Mouse (Mus musculus) cerebellum, postnatal 14 days (tissue): ENCODE results near the gene Hoxa7.

Source experiments
- DNase-seq, 2 experiments: peaks; one replicate each; pipeline ENCODE4 v3.0.0; 2021; ENCODE audit warnings: mixed read lengths in 2 of 2

The Hoxa7 gene

GRCm38 (mm10) chr6:52208868-52209684 is 12.6 kb downstream of the Hoxa7 start:
- no peak for DNase-seq

- no peak for DNase-seq
These were observed 13.4 kb downstream of the Hoxa7 start, which contains the start of gene Hoxa6 for GRCm38 (mm10) chr6:52208072-52208867. Hoxa6 (minus strand) TSS chr6:52208722.

GRCm38 (mm10) chr6:52207684-52207976 is 14.0 kb downstream of the Hoxa7 start:
- no peak for DNase-seq

- DNase-seq = no peak
These were observed 14.6 kb downstream of the Hoxa7 start for GRCm38 (mm10) chr6:52206882-52207683.

- no peak for DNase-seq
These were observed 15.7 kb downstream of the Hoxa7 start for GRCm38 (mm10) chr6:52205638-52206621.

- no peak for DNase-seq
These were observed 16.4 kb downstream of the Hoxa7 start for GRCm38 (mm10) chr6:52205221-52205620.

GRCm38 (mm10) chr6:52204050-52204752 is 17.5 kb downstream of the Hoxa7 start, which contains the start of gene Hoxa5:
Hoxa5 (minus strand) TSS chr6:52204587.
- peak in 1 of 2 experiments; percentile 63 for DNase-seq

GRCm38 (mm10) chr6:52203371-52204049 is 18.1 kb downstream of the Hoxa7 start:
- DNase-seq = no peak

- DNase-seq = no peak
These were observed 18.6 kb downstream of the Hoxa7 start for GRCm38 (mm10) chr6:52203121-52203370.

- no peak for DNase-seq
These were observed 19.1 kb downstream of the Hoxa7 start for GRCm38 (mm10) chr6:52202362-52203120.

GRCm38 (mm10) chr6:52201269-52201668 is 20.4 kb downstream of the Hoxa7 start:
- DNase-seq = no peak

GRCm38 (mm10) chr6:52200751-52201250 is 20.9 kb downstream of the Hoxa7 start:
- no peak for DNase-seq

GRCm38 (mm10) chr6:52200073-52200750 is 21.4 kb downstream of the Hoxa7 start:
- no peak for DNase-seq

GRCm38 (mm10) chr6:52197271-52197670 is 24.4 kb downstream of the Hoxa7 start:
- no peak for DNase-seq

- no peak for DNase-seq
These were observed 24.8 kb downstream of the Hoxa7 start for GRCm38 (mm10) chr6:52196811-52197210.

GRCm38 (mm10) chr6:52194690-52195089 is 27.0 kb downstream of the Hoxa7 start:
- DNase-seq = no peak

GRCm38 (mm10) chr6:52191860-52192550 is 29.6 kb downstream of the Hoxa7 start:
- DNase-seq = peak in 1 of 2 experiments; percentile 59
